Mouse (Mus musculus) left cerebral cortex, adult 9 months (tissue): ENCODE results near the gene Tns4.
A peak's percentile ranks its signal among the peaks of the same experiment; 100 is the strongest.

Source experiments
- DNase-seq, 2 experiments: peaks; one replicate each; pipeline ENCODE4 v3.0.0; 2022; ENCODE audit warnings: low spot score in 2 of 2

Gene Tns4

GRCm38 (mm10) chr11:99047120-99047519, 42.0 kb downstream of the Tns4 start:
- no peak for DNase-seq

DNA sequence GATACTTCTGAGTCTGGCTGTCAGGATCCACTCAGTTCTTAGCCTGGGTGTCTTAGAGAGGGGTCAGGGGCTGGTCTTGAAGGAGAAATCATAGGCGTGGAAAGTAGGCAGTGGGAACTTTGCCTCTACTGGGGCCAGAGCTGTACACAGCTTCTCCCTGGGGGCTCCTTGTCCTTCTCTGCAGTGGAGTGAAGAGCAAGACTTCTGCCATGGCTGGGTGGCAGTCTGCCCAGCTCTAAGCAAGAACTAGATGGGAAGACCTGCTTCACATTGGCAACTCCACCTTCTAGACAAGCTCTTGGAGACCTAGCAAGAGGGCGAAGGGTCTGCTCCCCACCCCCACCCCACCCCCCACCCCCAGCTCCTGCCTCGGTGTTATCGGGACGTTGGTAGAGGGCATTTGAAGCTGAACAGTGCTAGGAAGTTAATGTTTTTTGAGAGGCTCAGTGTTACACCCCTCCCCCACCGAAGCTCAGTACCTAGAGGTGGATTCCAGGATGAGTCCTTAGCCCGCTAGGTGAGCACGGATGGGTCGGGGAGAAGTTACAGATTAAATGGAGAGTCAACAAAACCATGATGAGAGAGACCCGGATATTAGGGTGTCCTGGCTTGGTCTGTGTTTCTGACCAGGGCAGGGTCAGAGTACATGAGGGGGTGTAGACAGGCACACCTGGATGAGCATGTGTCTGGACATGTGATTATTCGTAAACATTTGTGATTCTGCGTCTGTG, 43.8 kb downstream of the Tns4 start:
- DNase-seq, result no peak

- no peak for DNase-seq
Observed at GRCm38 (mm10) chr11:99044306-99044705, 44.8 kb downstream of the Tns4 start.

DNA sequence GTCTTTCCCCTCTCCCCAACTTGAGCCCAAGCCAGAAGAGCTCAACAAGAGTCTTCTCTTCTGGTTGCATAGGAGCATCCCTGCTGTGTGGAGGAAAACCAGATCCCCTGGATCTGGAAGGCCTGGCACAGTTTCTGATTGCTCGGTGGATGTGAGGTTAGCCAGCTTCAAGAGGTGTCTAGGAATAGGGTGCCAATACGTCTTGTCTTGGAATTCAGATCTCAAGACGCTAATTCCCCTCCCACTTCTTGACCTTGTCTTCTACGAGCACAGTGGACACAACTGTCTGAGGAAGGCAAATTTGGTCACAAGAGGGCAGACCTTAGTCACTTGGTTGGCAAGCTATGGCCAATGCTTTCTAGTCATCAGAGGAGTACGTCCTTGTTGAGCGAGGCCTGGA, 45.5 kb downstream of the Tns4 start:
- DNase-seq, result no peak

DNA sequence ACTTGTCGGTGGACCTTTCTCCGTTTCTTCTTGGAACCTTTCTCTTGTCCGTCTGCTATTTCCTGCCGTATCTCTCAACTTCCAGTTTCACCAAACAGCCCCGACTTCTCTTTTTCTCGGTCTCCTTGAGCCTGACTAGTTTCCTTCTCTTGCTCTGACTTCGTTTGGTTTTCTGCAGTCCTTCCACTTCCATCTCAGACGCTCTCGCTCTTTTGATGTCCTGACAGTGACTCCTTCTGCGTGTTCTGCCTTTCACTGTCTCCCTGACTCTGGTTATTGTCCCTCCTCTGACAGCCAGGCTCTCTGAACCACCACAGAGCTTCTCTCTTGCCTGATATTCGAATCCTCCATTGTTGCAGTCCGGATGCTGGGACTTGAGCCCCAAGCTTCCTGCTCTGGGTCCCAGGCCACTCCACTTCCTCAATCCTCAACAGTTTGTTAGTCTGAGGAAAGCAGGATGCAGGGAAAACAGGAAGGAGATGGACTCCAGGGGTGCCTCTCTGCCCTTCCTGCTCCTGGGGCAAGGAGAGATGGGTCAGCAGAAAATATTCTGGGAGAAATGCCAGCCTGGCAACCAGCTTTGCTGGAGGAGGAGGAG, 46.2 kb downstream of the Tns4 start:
- no peak for DNase-seq

DNA sequence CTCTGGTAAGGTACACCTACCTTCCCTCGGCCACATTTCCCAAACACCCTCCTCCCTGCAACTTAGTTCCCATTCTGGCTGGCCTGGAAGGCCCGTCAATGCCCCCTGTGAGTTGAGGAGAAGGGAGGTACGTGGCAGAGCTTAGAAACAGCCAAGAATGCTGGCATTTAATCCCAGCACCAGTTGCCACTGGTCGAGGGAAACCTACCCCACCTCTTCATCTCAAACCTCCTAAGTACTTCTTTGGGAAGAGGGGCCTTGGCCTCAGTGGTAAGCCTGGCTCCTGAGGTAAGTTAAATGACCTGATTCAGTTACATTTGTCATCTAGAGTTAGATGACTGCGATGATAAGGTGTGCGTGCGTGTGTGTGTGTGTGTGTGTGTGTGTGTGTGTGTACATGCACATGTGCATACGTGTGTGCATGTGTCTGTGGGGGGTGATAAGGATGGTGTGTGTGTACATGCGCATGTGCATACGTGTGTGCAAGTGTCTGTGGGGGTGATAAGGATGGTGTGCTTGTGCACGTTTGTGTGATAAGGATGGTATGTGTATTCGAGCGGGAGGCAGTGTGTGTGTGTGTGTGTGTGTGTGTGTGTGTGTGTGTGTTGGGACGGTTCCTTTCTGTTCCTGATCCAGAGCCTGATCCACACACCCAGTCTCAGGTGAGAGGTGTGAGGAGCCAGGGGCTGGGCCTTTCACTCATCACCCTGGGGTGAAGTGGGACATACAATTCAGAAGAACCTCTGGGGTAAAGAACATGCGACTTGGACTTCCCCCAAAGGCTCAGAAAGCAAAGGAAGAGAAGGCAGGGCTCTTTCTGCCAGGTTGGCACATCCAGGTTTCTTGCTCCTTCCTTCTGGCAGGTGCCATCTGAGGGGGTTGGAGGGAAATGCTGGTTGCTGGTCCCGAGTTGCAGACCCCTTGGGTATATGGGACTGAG, 47.0 kb downstream of the Tns4 start:
- DNase-seq, result no peak

GRCm38 (mm10) chr11:99041051-99041729, 47.9 kb downstream of the Tns4 start, which contains the start of gene Igfbp4:
Gene Igfbp4, plus strand, starts transcription at chr11:99041244.
- DNase-seq, result no peak

DNA sequence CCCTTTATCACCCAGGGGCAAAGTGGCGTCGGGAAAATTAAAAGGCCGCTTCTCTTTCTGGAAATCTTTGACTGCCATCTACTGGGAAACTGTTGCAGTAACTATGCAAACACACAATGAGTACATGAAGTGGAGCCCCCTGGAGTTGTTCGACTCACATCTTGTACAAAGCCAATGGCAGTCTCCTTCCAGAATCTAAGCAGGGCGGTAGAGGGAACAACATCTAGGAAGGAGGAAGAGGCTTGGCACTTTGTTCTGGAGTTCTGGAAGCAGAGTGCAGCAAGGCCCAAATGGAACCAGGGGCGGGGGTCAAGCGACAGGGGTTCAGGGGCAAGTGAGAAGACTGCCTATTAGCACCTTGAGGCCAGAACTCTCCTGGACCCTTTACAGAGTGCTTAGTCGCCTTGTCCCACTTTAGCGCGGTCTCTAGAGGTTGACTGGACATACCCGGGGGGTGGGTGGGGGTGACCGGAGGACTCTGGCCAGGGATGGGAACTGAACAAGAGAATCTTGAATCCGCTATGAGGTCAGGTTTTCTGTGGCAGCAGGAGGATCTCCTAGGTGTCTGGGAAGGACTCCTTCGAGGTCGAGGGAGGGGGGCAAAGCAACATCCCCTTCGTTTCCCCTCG, 48.6 kb downstream of the Tns4 start:
- DNase-seq, result peak in 1 of 2 experiments; percentile 39

- peak in 1 of 2 experiments; percentile 81 for DNase-seq
Observed at GRCm38 (mm10) chr11:99039782-99040181, 49.3 kb downstream of the Tns4 start.

DNA sequence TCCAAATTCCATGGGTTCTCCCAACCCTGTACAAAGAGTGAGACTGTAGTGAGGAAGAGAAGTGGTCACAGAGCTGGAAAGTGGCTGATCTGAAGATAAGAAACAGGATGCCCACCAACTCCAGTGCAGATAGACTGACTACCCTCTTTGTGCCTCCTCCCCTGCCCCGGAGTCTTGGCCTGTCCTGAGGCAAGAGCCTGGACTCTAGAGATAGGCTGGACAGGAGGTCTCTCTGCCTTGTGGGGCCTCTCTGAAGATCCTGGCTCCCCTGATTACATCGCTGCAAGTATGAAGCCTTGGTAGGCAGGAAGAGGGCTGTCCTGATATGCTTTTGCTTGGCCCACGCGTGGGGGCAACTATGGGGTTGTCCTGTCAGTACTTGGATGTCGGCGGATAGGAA, 52.9 kb downstream of the Tns4 start:
- DNase-seq, result no peak

DNA sequence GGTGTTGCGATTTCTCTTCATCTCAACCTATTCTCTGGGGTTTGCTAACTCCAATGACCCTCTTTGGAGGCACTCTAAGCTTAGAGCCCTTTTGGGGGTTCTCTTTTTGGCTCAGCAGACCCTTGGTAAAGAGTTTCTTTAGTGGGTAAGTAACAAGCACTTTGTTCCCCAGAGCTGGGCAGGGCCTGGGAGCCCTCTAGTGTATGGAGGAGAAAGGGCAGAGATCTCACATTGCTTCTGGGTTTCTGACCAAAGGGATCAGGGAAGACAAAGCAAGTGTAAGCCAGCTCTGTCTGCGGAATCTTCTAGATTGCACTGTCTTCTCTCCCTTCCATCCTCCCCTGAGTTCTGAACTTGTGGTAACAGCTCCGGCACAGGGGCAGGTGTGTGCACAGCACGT, 53.8 kb downstream of the Tns4 start:
- DNase-seq, result no peak

- DNase-seq, result no peak
Observed at GRCm38 (mm10) chr11:99026899-99027440, 62.1 kb downstream of the Tns4 start.

DNA sequence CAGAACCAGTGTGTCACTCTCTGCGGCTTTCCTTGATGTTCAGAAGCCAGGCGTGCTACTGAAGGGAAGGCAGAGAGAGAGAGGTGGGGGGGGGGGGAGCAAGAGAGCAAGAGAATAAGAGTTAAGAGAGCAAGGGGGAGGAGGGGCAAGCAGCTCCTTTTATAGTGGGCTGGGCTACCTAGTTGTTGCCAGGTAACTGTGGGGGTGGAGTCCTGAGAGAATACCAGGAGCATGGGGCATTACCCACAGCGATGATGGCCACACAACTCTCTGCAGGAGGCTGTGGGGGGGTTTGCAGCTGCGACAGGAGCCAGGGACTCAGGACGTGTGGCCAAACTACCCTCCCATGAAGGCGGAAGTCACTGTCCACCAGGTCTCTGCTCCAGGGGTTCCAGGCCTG, 63.2 kb downstream of the Tns4 start:
- DNase-seq, result no peak

DNA sequence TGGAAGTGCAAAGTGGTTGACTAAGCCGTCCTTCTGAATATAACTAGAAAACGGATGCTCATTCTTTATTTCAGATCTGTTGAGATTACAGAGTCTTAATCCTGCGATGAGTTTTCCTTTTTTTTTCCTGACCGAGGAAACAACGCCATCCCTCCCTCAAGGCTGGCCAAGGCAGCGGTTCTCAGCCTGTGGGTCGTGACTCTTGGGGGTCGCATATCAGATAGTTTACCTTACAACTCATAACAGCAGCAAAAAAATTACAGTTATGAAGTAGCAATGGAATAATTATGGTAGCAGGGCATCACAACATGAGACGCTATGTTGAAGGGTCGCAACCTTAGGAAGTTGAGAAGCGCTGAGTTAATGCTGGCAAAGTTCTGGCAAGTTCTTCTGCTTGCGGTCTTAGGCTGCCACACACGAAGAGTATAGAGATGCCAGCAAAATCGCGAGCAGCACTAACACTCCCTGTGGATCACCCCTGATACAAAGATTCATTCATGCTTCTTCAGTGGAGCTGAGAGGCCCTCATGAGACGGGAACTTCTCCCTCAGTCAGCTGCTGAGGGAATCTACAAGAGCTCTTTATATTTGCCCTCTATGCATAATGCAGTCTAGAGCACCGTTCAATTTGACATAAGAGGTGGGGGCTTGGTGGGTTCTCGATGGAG, 64.5 kb downstream of the Tns4 start:
- DNase-seq, result no peak

- peak; percentile 95 to 99 for DNase-seq
Observed at GRCm38 (mm10) chr11:99023500-99024467, 65.3 kb downstream of the Tns4 start, which contains the start of gene Top2a. Gene Top2a, minus strand, starts transcription at chr11:99024189.

- no peak for DNase-seq
Observed at GRCm38 (mm10) chr11:99023094-99023493, 66.0 kb downstream of the Tns4 start.

- DNase-seq, result no peak
Observed at GRCm38 (mm10) chr11:99022384-99022933, 66.6 kb downstream of the Tns4 start.

DNA sequence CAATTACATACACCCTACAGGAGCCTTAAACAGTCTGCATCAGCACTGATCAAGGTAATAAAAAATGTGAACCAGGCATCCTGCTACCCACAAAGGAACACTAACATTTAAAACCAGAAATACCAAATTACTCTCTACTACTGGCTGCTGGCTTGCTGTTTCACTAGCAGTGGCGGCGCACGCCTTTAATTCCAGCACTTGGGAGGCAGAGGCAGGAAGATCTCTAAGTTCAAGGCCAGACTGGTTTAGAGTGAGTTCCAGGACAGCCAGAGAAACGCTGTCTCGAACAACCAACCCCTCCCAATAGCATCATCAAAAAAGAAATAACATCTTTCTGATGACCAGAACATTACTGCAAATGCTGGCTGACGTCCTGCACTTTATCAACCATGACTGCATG, 69.3 kb downstream of the Tns4 start:
- no peak for DNase-seq
